Mouse (Mus musculus) small intestine, adult 2 months (tissue): ENCODE results near the gene Cpm.

Experiments
- CTCF ChIP-seq: fragments of 200-500 bp; IDR thresholded peaks from 2 replicates; pipeline ENCODE4 v1.5.1; 2012; ENCODE audit warnings: low read depth, mild to moderate bottlenecking, control low read depth, inconsistent platforms, low read length, moderate library complexity, mixed read lengths; ENCODE audit not compliant: insufficient replicate concordance, insufficient read length; ENCODE audit errors: extremely low read depth
- POLR2A ChIP-seq: fragments of 200-500 bp; IDR thresholded peaks from 2 replicates; pipeline ENCODE4 v1.6.1; 2012; ENCODE audit warnings: low read depth, mild to moderate bottlenecking, control low read depth, inconsistent platforms, low read length, moderate library complexity

DNA sequence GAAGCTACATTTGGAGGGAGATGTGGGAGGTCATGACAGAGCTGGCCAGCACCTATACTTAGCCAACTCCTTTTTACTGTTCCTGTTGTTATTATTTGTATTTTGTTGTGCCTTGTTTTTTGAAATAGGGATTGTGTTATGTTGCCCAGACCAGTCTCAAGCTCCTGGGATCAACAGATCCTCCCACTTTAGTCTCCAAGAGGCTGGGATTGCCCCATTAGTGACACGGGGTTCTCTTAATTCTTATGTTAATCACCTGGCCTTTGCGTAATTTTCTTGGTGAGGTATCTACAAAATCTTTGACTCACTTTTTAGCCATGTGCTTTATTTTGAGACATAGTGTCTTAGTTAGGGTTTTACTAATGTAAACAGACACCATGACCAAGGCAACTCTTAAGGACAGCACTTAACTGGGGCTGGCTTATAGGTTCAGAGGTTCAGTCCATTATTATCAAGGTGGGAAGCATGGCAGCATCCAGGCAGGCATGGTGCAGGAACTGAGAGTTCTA lies 18.7 kb downstream of the Cpm start:
- TF ChIP-seq CTCF (no peak), POLR2A (no peak)
